Mouse (Mus musculus): ENCODE measurements around the gene Gm3298. TPM values are rescaled to one million over a fixed set of nuclear protein-coding genes. Genes with fewer than 3 reads are reported as not detected.

The Gm3298 gene
- polyA plus RNA-seq (2014; fragmentation: Illumina TruSeq; extraction: RNeasy Lipid Tissue Mini Kit (QIAGEN cat#74804); ENCODE audit: low replicate concordance): not detected

DNA sequence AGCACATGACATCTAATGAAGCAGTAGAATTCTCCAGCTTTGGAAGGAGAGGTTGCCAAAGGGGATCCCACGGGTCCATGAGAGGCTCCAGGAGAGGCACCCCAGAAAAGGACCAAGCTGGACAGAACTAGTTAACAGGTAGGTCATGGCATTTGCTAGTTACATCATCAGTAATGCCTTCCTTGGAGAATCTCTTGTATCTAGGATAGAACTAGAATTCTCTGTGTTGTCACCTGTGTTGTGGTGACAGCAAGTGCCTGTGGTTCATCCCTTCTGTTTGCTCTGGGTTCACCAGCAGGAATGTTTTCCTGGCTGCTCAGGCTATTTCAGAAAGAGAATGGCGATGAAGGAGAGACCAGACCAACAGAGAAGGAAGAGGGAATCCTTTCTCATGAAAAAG is at the start of gene Gm3298:
Gene Gm3298 (plus strand): TSS at position 301 of the 400 bp plus-strand sequence.

GRCm38 (mm10) chr14:4983635-4984034 is 32.1 kb upstream of the Gm3298 start, which contains the start of gene Gm8297:
Gene Gm8297 (plus strand): TSS chr14:4983935.

DNA sequence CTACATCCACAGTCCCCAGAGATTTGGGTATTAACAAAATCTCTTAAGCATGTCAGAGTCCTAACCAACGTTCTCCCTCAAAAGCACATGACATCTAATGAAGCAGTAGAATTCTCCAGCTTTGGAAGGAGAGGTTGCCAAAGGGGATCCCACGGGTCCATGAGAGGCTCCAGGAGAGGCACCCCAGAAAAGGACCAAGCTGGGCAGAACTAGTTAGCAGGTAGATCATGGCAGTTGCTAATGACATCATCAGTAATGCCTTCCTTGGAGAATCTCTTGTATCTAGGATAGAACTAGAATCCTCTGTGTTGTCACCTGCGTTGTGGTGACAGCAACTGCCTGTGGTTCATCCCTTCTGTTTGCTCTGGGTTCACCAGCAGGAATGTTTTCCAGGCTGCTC is 34.6 kb downstream of the Gm3298 start, which contains the start of gene 4930555G01Rik:
Gene 4930555G01Rik (plus strand): TSS at position 301 of the 400 bp plus-strand sequence.

Other genes starting within 250 kb of the Gm3298 start
- not detected for gene Gm9602, start 239.6 kb upstream of the Gm3298 start, polyA plus RNA-seq (2014; fragmentation: Illumina TruSeq; extraction: RNeasy Lipid Tissue Mini Kit (QIAGEN cat#74804); ENCODE audit: low replicate concordance)
- not detected for gene Gm3269, start 177.8 kb upstream of the Gm3298 start, polyA plus RNA-seq (2014; fragmentation: Illumina TruSeq; extraction: RNeasy Lipid Tissue Mini Kit (QIAGEN cat#74804); ENCODE audit: low replicate concordance)
- gene Gm3264, start 160.3 kb upstream of the Gm3298 start, polyA plus RNA-seq (2014; fragmentation: Illumina TruSeq; extraction: RNeasy Lipid Tissue Mini Kit (QIAGEN cat#74804); ENCODE audit: low replicate concordance): 0.59 TPM
- gene Gm3278, start 123.5 kb upstream of the Gm3298 start, polyA plus RNA-seq (2014; fragmentation: Illumina TruSeq; extraction: RNeasy Lipid Tissue Mini Kit (QIAGEN cat#74804); ENCODE audit: low replicate concordance): 0.74 TPM
- gene Gm8297, start 32.0 kb upstream of the Gm3298 start, polyA plus RNA-seq (2014; fragmentation: Illumina TruSeq; extraction: RNeasy Lipid Tissue Mini Kit (QIAGEN cat#74804); ENCODE audit: low replicate concordance): not detected
- not detected for gene 4930555G01Rik, start 34.7 kb downstream of the Gm3298 start, polyA plus RNA-seq (2014; fragmentation: Illumina TruSeq; extraction: RNeasy Lipid Tissue Mini Kit (QIAGEN cat#74804); ENCODE audit: low replicate concordance)
- 1.8 TPM for gene Gm8281, start 55.1 kb downstream of the Gm3298 start, polyA plus RNA-seq (2014; fragmentation: Illumina TruSeq; extraction: RNeasy Lipid Tissue Mini Kit (QIAGEN cat#74804); ENCODE audit: low replicate concordance)
- gene Gm8279, start 115.6 kb downstream of the Gm3298 start, polyA plus RNA-seq (2014; fragmentation: Illumina TruSeq; extraction: RNeasy Lipid Tissue Mini Kit (QIAGEN cat#74804); ENCODE audit: low replicate concordance): not detected
- not detected for gene Gm3317, start 148.6 kb downstream of the Gm3298 start, polyA plus RNA-seq (2014; fragmentation: Illumina TruSeq; extraction: RNeasy Lipid Tissue Mini Kit (QIAGEN cat#74804); ENCODE audit: low replicate concordance)
- gene Gm8271, start 169.9 kb downstream of the Gm3298 start, polyA plus RNA-seq (2014; fragmentation: Illumina TruSeq; extraction: RNeasy Lipid Tissue Mini Kit (QIAGEN cat#74804); ENCODE audit: low replicate concordance): not detected
- not detected for gene Gm3526, start 244.7 kb downstream of the Gm3298 start, polyA plus RNA-seq (2014; fragmentation: Illumina TruSeq; extraction: RNeasy Lipid Tissue Mini Kit (QIAGEN cat#74804); ENCODE audit: low replicate concordance)

Data from small intestine, adult 10 weeks (tissue).